Mouse (Mus musculus): ENCODE data around the gene Gm7347. TPM values are rescaled to one million over a fixed set of nuclear protein-coding genes. Genes with fewer than 3 reads are reported as not detected.

The Gm7347 gene
- not detected in 2 replicates for polyA plus RNA-seq (2012; rRNA removed)

DNA sequence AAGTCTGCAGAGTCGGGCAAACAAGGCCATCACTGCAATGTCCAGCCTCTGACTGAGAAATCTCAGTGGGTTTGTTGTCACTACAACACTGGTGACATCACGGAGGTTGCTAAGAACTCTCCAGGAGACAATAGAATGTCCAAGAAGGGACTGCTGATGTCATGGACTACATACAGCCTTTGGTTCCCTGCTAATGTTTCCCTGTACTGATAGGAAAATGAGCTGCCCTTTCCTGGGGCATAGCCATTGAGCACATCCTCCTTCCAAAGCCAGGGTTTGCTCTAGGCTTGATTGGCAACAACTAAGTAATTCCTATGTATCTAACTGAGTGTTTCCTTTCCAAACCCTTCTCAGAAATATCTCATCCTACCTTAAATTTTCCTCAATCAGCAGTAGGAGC is at the start of gene Gm7347:
Gm7347 (minus strand) TSS at position 101 of the 400 bp plus-strand sequence.

GRCm38 (mm10) chr5:26105262-26105661 is 46.9 kb upstream of the Gm7347 start, which contains the start of gene 5031410I06Rik:
Gene 5031410I06Rik, minus strand, starts transcription at chr5:26105362.

GRCm38 (mm10) chr5:26089191-26089590 is 30.8 kb upstream of the Gm7347 start, which contains the start of gene Gm10471:
Gene Gm10471, minus strand, starts transcription at chr5:26089291.

DNA sequence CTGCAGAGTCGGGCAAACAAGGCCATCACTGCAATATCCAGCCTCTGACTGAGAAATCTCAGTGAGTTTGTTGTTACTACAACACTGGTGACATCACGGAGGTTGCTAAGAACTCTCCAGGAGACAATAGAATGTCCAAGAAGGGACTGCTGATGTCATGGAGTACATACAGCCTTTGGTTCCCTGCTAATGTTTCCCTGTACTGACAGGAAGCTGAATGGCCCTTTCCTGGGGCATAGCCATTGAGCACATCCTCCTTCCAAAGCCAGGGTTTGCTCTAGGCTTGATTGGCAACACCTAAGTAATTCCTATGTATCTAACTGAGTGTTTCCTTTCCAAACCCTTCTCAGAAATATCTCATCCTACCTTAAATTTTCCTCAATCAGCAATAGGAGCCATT is 18.9 kb downstream of the Gm7347 start, which contains the start of gene Speer4a:
Speer4a (minus strand) TSS at position 101 of the 400 bp plus-strand sequence.

GRCm38 (mm10) chr5:26022816-26023215 is 35.6 kb downstream of the Gm7347 start, which contains the start of gene Gm5862:
Gene Gm5862, minus strand, starts transcription at chr5:26022916.

GRCm38 (mm10) chr5:26004698-26005097 is 53.7 kb downstream of the Gm7347 start, which contains the start of gene Gm1979:
Gene Gm1979, minus strand, starts transcription at chr5:26004798.

Other genes starting within 250 kb of the Gm7347 start
- gene Gm21663, start 116.2 kb downstream of the Gm7347 start, polyA plus RNA-seq (2012; rRNA removed), result not detected in 2 replicates
- not detected in 2 replicates for gene Gm21671, start 104.2 kb downstream of the Gm7347 start, polyA plus RNA-seq (2012; rRNA removed)
- gene Gm21680, start 85.9 kb downstream of the Gm7347 start, polyA plus RNA-seq (2012; rRNA removed), result not detected in 2 replicates
- gene Gm21698, start 69.9 kb downstream of the Gm7347 start, polyA plus RNA-seq (2012; rRNA removed), result 0.06 TPM in 1 of 2 replicates, not detected in the other
- gene Gm1979, start 53.8 kb downstream of the Gm7347 start, polyA plus RNA-seq (2012; rRNA removed), result not detected in 2 replicates
- not detected in 2 replicates for gene Gm5862, start 35.7 kb downstream of the Gm7347 start, polyA plus RNA-seq (2012; rRNA removed)
- 0.03 TPM in 1 of 2 replicates, not detected in the other for gene Speer4a, start 19.0 kb downstream of the Gm7347 start, polyA plus RNA-seq (2012; rRNA removed)
- not detected in 2 replicates for gene Gm10471, start 30.7 kb upstream of the Gm7347 start, polyA plus RNA-seq (2012; rRNA removed)
- gene 5031410I06Rik, start 46.8 kb upstream of the Gm7347 start, polyA plus RNA-seq (2012; rRNA removed), result not detected in 2 replicates
- gene Gm10220, start 62.8 kb upstream of the Gm7347 start, polyA plus RNA-seq (2012; rRNA removed), result not detected in 2 replicates
- 0.42 and 0.45 TPM in 2 replicates for gene Gm7361, start 199.1 kb upstream of the Gm7347 start, polyA plus RNA-seq (2012; rRNA removed)

Data from central nervous system, embryonic 14 days (tissue).